Mouse (Mus musculus): Measurements from ENCODE around the gene Copz2.

Copz2 gene

GRCm38 (mm10) chr11:96863206-96863995 lies 13.7 kb downstream of the Copz2 start:
- no peak for DNase-seq (ENCODE audit: low spot score in 2 of 2)

- DNase-seq (ENCODE audit: low spot score in 2 of 2), result peak; percentile 78 to 79
Observed at GRCm38 (mm10) chr11:96867149-96867548, 17.5 kb downstream of the Copz2 start.

DNA sequence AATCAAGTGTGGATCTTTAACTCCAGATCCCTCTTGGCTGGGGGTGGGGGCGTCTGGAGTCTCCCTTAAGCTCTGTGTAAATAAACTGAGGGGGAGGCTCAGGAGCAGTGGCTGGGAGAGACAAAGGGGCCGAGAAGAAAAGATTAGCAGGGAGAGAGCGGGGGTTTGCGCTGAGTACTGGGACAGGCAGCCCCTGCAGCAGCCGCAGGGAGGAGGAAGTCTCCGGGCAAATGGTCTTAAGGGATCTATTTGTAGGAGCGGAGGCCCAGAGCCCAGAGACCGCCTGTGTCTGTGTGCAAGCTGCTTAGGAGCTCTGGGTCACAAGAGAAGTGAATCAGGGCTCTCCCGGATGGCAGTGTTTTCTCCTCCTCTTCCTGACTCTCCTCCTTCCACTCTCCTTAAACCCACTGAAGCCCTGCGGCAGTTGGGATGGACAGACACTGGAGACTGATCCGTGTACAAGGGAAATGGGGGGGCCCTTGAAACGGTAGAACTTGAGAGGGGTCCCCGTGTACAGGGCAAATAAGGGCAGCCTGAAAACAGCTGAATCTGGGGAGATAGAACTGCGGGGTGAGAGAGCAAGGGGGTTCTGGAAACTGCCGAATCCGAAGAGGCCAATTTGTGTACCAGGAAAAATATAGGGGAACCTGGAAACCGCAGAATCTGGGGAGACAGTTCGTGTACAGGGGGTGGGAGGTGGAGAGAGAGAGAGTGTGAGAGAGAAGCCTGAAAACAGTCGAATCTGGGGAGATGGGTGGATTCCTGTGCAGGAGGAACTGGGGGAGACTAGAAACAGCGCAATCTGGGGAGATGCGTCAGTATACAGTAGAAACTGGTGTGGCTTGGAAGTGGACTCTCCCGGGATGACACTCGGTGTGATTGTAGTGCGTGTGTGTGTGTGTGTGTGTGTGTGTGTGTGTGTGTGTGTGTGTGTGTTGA lies 23.0 kb downstream of the Copz2 start:
- peak in 1 of 2 experiments; percentile 20 for DNase-seq (ENCODE audit: low spot score in 2 of 2)

- DNase-seq (ENCODE audit: low spot score in 2 of 2), result no peak
Observed at GRCm38 (mm10) chr11:96873601-96874140, 24.0 kb downstream of the Copz2 start.

DNA sequence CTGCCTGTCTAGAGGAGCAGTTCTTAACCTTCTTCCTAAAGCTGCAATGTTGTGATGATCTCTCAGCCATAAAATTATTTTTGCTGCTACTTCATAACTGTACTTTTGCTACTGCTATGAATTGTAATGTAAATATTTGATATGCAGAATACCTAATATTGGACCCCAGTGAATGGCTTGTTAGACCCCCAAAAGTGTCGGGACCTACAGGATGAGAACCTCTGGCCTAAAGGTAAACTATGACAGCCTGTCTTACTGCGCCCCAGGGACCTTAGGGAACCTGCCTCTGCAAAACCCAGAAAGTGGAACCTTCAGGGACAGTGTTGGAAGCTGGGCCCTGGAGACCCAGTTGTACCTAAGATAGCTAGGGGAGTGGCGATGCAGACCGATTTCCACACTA lies 25.6 kb downstream of the Copz2 start:
- no peak for DNase-seq (ENCODE audit: low spot score in 2 of 2)

- DNase-seq (ENCODE audit: low spot score in 2 of 2), result peak; percentile 85
Observed at GRCm38 (mm10) chr11:96875745-96876144, 26.1 kb downstream of the Copz2 start.

- DNase-seq (ENCODE audit: low spot score in 2 of 2), result peak; percentile 35 to 39
Observed at GRCm38 (mm10) chr11:96876300-96877040, 26.8 kb downstream of the Copz2 start.

- no peak for DNase-seq (ENCODE audit: low spot score in 2 of 2)
Observed at GRCm38 (mm10) chr11:96877071-96877470, 27.4 kb downstream of the Copz2 start.

DNA sequence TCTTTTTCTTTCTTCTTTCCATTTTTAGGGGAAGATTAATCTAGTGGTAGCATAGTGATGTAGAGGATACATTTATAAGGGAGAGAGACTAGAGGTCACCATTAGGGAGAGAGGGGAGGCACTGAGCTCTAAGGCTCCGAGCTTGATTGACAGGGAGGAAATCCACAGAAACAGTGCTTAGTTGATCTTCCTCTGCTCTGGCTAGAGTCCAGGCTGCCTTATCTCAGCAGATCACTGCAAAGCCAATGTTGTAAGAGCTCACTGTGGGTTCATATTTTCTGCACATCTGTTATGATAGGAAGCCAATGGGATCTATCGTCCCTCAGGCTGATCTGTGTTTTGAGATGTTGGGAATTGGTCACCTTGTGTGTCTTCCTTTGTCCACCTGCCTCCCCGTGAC lies 29.0 kb downstream of the Copz2 start:
- DNase-seq (ENCODE audit: low spot score in 2 of 2), result no peak

DNA sequence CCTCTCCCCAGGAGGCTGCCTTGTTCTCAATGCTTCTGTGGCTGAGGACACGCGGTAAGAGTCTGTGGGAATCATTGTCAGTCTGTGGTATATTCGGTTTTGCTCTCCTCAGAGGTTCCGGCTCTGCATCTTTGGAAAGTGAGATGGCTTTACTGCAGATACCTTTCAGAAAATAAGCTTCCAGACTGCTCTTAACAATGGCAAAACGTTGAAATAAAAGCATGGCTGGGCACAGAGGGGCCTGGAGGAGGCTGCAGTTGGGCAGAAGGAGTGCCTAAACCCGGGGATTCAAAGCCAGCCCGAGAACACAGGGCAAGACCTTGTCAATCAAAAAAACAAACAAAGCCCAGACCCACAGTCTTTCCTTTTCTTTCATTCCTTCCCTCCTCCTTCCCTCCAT lies 29.7 kb downstream of the Copz2 start:
- no peak for DNase-seq (ENCODE audit: low spot score in 2 of 2)

GRCm38 (mm10) chr11:96880296-96880695 lies 30.6 kb downstream of the Copz2 start:
- DNase-seq (ENCODE audit: low spot score in 2 of 2), result no peak

DNA sequence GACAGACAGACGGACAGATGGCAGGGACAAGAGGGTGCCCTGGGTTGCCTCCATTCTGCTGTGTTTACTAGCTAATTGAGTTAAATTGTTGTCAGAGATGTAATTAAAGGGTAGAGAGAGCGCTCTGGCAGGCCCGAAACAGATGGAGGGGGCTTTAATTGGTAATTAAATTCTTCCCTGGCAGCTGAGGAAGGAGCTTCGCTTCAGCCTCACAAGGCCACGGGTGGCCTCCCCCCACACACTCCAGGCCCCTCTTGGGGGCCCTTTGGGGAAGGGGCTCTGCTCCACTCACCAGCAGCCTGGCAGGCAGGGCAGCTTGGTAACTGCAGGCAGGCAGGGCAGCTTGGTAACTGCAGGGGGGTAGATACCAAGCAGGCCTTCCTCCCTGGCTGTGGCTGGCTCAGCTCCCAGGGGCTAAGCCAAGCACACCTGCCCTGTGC lies 36.3 kb downstream of the Copz2 start:
- DNase-seq (ENCODE audit: low spot score in 2 of 2), result no peak

DNA sequence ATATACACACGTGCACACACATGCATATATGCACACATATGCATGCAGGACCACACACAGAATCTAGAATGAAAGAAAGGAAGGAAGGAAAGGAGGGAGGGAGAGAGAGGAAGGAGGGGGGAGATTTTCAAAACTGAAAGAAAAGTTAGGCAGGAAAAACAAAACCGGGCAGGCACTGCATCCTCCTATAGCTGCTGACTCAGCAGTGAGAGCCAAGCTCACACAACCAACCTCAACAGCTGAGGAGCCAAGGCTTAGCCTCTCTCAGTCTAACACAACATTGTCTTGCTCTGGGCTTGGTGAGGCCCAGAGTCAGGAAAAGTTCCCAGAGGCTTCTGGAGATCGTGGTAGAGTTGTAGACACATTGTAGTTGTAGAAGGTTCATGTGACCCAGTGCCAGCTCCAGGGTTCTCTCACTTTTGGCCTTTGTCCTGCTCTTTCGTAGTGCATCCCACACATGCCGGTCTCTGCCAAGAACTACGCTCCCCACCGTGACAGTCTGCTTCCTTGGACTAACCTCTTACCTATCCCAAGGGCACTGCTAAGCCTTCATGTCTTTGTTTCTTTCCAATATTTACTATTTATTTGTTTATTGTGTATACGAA lies 37.4 kb downstream of the Copz2 start:
- no peak for DNase-seq (ENCODE audit: low spot score in 2 of 2)

DNA sequence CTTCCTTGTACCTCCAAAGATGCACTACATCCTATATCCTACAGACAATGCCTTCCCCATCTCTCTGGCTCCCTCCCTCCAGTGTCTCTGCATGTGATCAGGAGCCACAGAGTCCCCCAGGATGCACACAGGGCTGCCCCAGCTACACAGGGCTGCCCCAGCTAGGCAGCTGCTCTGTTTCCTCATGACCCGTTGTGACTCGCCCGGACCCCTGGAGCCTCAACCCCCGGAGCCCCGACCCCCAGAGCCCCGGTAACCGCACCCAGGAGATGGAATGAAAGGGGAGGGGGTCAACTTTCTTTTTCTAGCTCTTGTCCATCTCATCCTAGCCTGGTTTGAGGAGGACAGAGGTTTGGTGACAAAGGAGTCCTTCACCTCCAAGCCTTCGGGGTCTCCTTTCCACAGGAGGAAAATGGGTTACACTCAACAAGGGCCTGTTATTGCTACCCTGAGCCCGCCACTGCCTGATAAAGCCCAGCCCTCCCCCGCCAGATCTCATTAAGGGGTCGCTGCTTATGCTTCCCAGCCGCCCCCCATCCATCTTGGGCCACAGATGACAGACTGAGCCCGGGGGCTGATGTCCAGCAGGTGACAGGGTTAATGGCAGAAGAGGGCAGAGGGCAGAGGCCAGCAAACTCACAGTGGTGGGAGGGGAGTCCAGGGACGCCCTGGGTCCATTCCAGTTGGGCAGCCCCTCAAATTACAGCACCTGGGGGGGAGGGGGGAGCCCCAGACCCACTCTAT lies 42.3 kb downstream of the Copz2 start:
- DNase-seq (ENCODE audit: low spot score in 2 of 2), result no peak

GRCm38 (mm10) chr11:96893203-96893842 lies 43.7 kb downstream of the Copz2 start:
- DNase-seq (ENCODE audit: low spot score in 2 of 2), result no peak

GRCm38 (mm10) chr11:96895886-96896285 lies 46.2 kb downstream of the Copz2 start:
- no peak for DNase-seq (ENCODE audit: low spot score in 2 of 2)

- no peak for DNase-seq (ENCODE audit: low spot score in 2 of 2)
Observed at GRCm38 (mm10) chr11:96899449-96900306, 50.0 kb downstream of the Copz2 start.

DNA sequence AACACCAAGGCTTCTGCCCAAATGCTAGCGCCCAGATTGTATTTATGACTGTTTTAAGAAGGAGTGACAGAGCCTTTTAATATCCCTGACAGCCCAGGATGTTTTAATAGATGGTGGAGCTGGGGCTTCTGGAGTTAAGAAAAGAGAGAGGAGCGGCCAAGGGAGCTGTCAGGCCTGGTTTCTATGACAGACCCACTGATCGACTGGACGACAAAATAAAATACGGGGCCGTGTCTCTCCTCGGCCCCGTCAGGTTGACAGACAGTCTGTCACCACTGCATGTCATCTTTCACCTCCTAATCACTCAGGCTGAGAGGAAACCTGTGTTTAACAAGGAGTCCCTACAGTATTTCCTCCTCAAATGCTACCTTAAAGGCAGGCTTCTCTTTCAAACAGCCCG lies 51.7 kb downstream of the Copz2 start:
- DNase-seq (ENCODE audit: low spot score in 2 of 2), result no peak
